Mouse (Mus musculus) cerebellum, postnatal 14 days (tissue): ENCODE data around the gene Gpsm1.

Experiments
- DNase-seq, 2 experiments: peaks; one replicate each; pipeline ENCODE4 v3.0.0; 2021; ENCODE audit warnings: mixed read lengths in 2 of 2

The Gpsm1 gene

GRCm38 (mm10) chr2:26313394-26313793, 1.9 kb upstream of the Gpsm1 start:
- no peak for DNase-seq

GRCm38 (mm10) chr2:26314281-26315071, 839 bp upstream of the Gpsm1 start:
- DNase-seq, result peak; percentile 86 to 90

GRCm38 (mm10) chr2:26315925-26316311, 603 bp downstream of the Gpsm1 start:
- DNase-seq, result peak; percentile 86 to 87

DNA sequence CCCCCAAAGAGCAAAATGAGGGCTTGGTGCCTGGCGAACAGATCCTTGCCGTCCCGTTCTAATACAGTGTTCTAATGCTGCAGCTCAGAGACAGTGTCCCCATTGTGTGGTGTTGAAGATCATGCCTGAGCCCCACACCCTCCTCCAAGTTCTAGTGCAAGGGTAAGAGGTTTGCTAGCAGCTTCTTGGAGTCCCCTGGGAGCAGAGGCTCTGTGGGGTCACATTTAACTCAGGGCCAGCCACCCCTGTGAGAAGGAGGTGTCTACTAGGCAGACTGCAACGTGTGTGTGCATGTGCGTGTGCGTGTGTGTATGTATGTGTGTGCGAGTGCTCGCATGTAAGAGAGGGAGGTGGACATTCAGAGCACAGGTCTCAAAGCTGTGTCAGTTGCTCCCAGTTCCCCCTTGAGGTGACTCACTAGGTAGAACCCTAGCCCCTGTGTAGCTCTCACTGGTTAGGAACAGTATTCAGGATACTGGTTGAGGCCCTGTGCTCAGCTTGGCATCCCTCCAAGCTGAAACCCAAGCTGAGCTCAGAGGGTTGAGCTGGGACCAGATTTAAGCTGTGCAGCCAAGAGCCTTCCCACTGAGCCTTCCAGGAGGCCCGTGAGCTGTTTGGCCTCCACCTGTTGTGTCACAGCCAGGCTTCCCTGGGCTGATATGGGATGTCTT, 1.4 kb downstream of the Gpsm1 start:
- peak; percentile 57 to 65 for DNase-seq

DNA sequence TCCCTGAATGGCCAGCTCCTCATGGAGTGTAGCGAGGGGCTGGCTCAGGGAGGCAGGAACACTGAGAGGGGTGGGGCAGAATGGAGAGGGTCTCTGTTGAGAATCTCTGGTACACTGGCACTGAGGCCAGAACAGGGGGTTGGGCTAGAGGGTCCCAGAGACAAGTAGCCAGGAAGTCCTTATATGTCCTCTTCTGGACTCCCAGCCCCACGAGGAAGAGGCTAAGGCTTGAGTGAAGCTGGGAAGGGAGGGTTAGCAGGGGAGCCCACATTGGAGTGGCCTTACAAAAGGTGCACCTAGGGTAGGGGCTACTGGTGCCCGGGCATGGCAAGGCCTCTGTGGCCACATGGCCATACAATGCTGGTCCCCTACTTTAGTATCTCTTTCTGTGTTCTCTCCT, 2.1 kb downstream of the Gpsm1 start:
- peak; percentile 16 to 30 for DNase-seq

DNA sequence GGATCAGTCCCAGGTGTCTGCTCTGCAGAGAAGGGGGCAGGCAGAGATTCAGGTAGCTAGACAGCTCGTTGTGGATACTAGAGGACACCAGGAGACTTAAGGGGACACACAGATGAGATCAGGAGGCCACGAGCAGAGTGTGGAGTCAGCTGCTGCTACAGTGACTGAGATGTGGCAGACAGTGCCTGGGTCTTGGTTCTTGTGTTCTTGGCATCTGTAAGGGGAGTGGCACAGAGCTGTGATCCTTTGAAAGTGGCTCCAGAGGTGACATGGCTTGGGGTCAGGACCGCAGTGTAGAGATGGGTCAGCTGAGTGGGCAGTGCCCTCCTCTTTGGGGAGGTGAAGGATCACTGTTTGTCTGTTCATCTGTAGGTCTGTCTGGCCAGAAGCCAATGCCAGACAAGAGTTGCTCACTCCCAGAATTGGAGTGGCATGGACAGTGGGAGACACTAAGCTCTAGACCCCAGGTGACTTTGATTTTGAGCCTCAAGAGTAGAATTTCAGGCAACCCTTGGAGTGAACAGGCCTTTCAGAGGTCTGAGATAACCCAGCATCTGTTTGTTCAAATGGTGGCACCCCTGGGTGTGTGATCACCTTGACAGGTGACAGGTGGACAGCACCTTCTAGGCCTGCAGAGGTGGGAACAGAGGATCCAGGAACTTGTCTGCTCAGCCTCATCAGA, 2.8 kb downstream of the Gpsm1 start:
- DNase-seq, result peak; percentile 24

DNA sequence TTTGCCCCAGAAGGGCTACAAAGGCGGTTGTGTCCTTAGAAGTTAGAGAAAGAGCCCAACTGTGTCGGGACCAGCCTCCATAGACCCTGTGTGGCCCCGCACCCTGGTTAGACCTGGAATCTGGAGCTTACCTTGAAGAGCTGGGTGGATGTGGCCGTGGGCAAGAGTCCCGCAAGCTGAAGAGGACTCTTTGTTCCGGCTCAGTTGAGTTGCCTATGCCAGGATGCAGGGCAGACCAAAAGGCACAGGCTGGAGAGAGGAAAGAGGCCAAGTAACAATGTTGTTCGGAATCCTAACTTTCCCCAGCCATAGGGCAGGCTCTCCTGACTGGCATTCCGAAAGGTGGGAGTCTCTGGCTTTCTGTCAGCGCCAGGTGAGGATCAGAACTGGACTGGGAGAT, 3.8 kb downstream of the Gpsm1 start:
- DNase-seq, result peak; percentile 46 to 55

- peak; percentile 52 to 54 for DNase-seq
These were observed 4.4 kb downstream of the Gpsm1 start for GRCm38 (mm10) chr2:26319519-26320244.

DNA sequence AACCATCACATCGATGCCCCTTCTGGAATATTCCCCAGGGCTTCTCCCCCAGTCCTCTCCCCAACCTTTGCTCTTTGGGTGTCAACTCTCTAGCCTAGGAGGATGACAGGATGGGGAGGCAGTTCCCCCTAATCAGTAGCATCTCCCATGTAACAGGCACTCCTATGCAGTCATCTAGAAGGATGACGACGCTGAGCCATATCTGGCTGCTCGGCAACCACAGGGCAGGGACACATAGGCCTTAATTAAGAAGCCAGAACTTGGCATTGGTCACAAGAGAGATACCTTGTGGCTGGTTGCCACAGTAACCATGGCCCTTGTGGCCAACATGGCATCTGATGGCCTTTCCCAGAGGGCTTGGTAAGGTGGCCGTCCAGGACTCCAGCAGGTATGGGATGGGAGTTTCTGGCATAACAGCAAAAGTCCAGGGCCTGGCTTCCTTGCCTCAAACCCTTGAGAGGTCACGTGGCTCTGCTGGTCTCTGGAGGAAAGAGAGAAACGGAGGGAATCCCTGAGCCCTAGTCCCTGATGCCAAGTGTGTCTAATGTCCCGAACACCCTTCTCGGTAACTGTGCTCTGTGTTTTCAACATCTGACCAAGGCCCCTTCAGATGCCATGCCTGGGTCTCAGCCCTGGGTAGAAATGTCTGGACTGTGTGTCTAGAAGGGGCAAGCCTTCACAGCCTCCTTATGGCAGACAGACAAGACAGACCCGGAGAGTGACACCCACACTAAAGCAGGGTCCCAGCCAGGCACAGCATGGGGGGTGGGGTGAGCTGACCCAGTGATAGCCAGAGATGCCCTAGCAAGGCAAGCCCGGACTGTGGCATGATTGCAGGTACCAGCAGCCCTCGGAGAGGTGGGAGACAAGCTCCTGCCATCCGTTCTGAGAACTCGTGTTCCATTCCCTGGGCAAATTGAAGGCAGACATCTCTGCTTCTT, 5.2 kb downstream of the Gpsm1 start:
- DNase-seq, result peak; percentile 46 to 55

DNA sequence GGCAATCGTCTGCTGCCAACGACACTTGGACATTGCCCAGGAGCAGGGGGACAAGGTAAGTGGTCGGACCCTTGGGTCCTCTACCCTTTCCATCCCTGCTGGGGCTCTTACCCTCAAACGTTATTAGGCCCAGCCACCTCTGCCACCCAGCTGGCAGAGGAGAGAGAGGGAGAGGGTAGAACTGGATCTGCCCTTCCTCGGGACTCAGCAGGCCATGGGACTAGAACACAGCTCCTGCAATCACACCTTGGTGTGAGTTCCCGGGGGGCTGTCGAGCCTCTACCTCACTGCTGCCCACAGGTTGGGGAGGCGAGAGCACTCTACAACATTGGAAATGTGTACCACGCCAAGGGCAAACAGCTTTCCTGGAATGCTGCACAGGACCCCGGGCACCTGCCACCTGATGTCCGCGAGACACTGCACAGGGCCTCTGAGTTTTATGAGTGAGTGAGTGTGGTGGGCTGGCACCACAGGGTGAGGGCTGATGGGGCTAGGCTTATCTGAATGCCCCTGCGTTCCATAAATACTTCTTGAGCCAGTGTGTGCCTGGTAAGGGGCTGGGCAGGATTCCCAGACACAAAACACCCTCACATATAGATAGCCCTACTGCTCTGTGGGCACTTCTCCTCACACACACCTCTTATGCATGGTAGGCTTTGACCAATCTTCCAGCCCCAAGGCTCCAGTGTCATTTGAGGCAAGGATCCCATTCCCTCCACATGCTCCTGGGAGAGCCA, 8.4 kb downstream of the Gpsm1 start:
- no peak for DNase-seq

- peak; percentile 51 to 61 for DNase-seq
These were observed 9.6 kb downstream of the Gpsm1 start for GRCm38 (mm10) chr2:26324917-26325316.

DNA sequence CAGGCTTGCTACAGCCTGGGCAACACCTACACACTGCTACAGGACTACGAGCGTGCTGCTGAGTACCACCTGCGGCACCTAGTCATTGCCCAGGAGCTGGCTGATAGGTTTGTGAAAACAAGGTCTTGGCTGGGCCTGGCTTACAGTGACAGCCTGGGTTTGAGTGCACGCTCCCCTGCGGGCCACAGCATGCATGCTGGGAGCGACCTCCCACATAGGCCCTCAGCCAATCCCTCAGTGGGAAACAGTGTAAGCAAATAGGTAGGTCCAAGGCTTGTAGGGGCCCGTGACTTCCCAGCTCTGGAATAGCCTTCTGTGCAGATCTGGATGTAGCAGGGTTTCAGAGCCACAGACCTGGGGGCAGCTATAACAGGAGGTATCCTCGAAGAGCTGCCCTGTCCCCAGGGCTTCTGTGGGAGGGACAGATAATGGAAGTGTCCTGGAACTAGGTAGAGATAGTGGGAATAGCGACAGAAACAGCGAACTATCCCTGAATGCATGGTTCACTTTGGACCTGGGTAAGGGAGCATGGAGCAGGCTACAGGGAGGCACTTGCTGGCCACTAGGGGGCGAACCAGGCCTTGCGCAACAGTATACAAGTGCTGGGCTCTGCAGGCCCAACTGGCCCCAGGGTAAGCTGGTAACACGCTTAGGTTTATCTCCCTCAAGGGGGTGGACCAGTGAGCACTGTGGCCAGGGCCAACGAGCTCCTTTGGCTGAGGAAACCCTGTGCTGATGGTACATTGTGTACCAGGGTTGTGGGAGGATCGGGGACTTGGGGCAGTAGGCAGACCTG, 10.3 kb downstream of the Gpsm1 start:
- peak; percentile 63 to 76 for DNase-seq

DNA sequence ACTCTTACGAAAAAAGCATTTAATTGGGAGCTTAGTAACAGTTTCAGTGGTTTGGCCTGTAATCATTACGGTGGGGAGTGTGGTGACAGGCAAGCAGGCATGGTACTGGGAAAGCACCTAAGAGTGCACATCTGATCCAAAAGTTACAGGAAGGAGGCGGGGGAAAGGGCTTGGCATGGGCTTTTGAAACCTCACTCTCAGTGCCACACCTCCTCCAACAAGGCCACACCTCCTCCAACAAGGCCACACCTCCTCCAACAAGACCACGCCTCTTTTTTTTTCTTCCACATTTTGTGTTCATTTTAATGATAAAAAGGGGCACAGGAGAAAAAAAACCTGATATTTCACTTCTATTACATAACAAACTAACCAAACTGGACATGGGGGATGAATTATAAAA, 12.5 kb downstream of the Gpsm1 start:
- no peak for DNase-seq

GRCm38 (mm10) chr2:26329402-26329801, 14.1 kb downstream of the Gpsm1 start:
- no peak for DNase-seq

GRCm38 (mm10) chr2:26330056-26330468, 14.7 kb downstream of the Gpsm1 start:
- DNase-seq, result no peak

DNA sequence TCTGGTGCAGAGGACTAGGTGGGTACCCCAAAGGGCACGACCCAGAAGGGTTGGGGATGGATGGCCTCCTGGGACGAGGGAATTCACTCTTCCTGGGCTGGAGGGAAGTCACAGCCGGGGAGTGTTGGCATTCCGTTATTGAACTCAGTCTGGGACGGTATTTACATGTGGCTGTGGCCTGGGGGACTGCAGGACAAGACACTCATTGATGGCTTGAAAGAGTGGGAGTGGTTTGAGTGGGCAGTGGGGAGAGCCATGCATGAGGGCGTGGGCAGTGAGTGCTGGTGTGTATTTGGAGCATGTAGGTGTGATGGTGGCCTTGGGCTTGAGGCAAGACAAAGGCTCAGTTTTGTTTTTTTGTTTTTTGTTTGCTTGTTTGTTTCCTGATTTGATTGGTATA, 15.4 kb downstream of the Gpsm1 start:
- DNase-seq, result no peak

DNA sequence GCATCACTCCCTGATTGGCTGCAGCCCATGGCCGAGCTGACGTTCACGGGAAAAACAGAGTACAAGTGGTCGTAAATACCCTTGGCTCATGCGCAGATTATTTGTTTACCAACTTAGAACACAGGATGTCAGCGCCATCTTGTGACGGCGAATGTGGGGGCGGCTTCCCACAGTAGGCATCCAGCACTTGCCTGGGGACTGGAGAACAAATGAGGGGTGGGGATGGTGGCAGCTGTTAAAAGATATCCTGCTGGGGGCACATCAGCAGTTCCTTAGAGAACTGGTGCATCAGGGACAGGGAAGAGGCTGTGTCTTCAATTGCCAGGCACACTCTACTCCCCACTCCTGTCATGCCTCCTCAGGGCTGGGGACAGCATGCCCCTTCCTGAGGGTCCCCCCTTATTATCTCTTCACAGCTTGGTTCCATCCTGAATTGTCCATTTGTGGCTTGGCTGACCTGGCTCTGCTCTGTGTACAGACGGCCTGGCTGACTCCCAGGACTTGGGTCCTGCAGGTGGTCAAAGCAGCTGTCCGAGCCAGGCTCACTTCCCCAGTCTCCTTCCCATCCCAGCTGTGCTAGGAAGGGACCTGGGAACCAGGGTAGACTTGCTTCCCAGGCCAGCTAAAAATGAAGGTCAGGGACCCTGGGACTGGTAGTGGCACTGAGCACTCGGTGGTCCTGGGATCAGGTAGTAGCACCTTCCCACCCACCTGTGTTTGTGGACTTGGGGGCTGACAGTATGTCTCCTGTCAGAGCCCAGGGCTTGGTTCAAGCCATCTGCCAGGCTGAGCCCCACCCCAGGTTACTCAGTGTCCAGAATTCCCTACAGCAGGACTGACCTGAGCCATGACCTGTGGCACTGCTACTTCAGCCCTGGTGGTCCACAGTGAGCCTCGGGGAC, 23.2 kb downstream of the Gpsm1 start:
- peak; percentile 77 to 83 for DNase-seq

GRCm38 (mm10) chr2:26339204-26339551, 23.9 kb downstream of the Gpsm1 start:
- DNase-seq, result peak; percentile 65 to 73

GRCm38 (mm10) chr2:26341510-26341981, 26.2 kb downstream of the Gpsm1 start:
- DNase-seq, result no peak
